Comparison of ENCODE assay signal across 16 mouse cellular contexts in genomic region chr19:34517197-34517596, GRCm38 (mm10). TPM values are rescaled to one million over a fixed set of nuclear protein-coding genes. Genes with fewer than 3 reads are reported as not detected.
DNase-seq lines count a peak whose midpoint lies in the region; ATAC-seq and TF ChIP-seq lines count a peak whose summit lies in the region.
"Had no signal": no experiment of that assay in that cellular context is flagged by ENCODE, and none has a peak within 500 bp of the region (broad histone marks: within the 10 kb centered on the region; RNA-seq: fewer than 3 reads in every experiment).

No protein-coding gene starts in this region.

- intact Hi-C loops in heart, adult 2 months (cut with DNase I), result no loop called here

- no peak overlapping the region for H3K9ac ChIP-seq in heart, adult 2 months (ENCODE audit: low read depth, low read length)
- H3K9ac ChIP-seq in lung, postnatal 0 days (replicated peaks; ENCODE audit: low read depth), result no peak overlapping the region
- H3K9ac ChIP-seq: embryonic facial prominence, embryonic 13.5 days; forebrain, postnatal 0 days; limb, embryonic 12.5 days; midbrain, embryonic 15.5 days had no signal

- peaks cover 33% of the 10 kb centered on the region for H3K36me3 ChIP-seq in heart, adult 2 months (ENCODE audit: control insufficient read depth, insufficient read depth, low read length)
- H3K36me3 ChIP-seq in heart, embryonic 10.5 days, result peaks cover 18% of the 10 kb centered on the region; the same call in 1 of the 2 replicates
- H3K36me3 ChIP-seq in lung, postnatal 0 days (ENCODE audit: insufficient read depth, low read length), result no peaks in the 10 kb centered on the region
- peaks cover 32% of the 10 kb centered on the region for H3K36me3 ChIP-seq in macrophage (ENCODE audit: inconsistent target)
- H3K36me3 ChIP-seq: midbrain, embryonic 15.5 days had no signal

- H3K4me2 ChIP-seq in lung, postnatal 0 days (replicated peaks; ENCODE audit: low read depth, low read length), result no peak overlapping the region
- H3K4me2 ChIP-seq: embryonic facial prominence, embryonic 13.5 days; limb, embryonic 12.5 days; midbrain, embryonic 15.5 days had no signal

- TF ChIP-seq EP300 in heart, adult 2 months (IDR thresholded peaks at IDR 0.05; ENCODE audit: insufficient read depth, low read depth, low read length), result no peak
- TF ChIP-seq EP300 in lung, postnatal 0 days (IDR thresholded peaks at IDR 0.05), result peak; percentile 28; the same call in 1 of the 2 replicates

- H3K79me2 ChIP-seq in heart, adult 2 months (replicated peaks; ENCODE audit: control insufficient read depth, insufficient read depth, low read length), result 0 out of 2 replicates have a peak, but pooled peaks cover 3% of the 10 kb centered on the region
- peaks cover 84% of the 10 kb centered on the region for H3K79me2 ChIP-seq in macrophage (ENCODE audit: inconsistent target)

- WGBS in heart, adult 2 months, result 58% methylated on average over 3 of the region's 3 CpGs
- 83% methylated on average over 3 of the region's 3 CpGs for WGBS in heart, embryonic 10.5 days
- WGBS in lung, postnatal 0 days, result 55% methylated on average over 3 of the region's 3 CpGs
- WGBS in macrophage (ENCODE audit: missing documents), result 51% methylated on average over 3 of the region's 3 CpGs

- peak in 1 of 2 experiments; percentile 21 for DNase-seq in heart, adult 2 months
- DNase-seq in heart, embryonic 10.5 days (ENCODE audit: low spot score), result no peak
- DNase-seq in lung, postnatal 0 days (ENCODE audit: low spot score), result peak; percentile 79
- no peak for DNase-seq in lung, postnatal 14 days
- DNase-seq in fat pad, adult 2 months (ENCODE audit: extremely low read depth, low read depth, low spot score), result peak; percentile 18
- DNase-seq in ovary, postnatal 14 days (ENCODE audit: low spot score), result no peak
- no peak for DNase-seq in thymus, postnatal 25 days
- DNase-seq: cerebellum, adult 8-10 months; forebrain, postnatal 0 days; kidney, postnatal 14 days had no signal

- H3K27ac ChIP-seq in heart, adult 2 months, result peak overlapping the region; percentile 37
- no peak overlapping the region for H3K27ac ChIP-seq in heart, embryonic 10.5 days
- no peak overlapping the region for H3K27ac ChIP-seq in lung, postnatal 0 days (ENCODE audit: low read length)
- H3K27ac ChIP-seq in macrophage, result peak overlapping the region; percentile 100
- H3K27ac ChIP-seq: embryonic facial prominence, embryonic 13.5 days; limb, embryonic 12.5 days; midbrain, embryonic 15.5 days had no signal

- no peak overlapping the region for H3K4me3 ChIP-seq in heart, adult 2 months
- no peak overlapping the region for H3K4me3 ChIP-seq in heart, embryonic 10.5 days
- H3K4me3 ChIP-seq in lung, postnatal 0 days (ENCODE audit: low read depth, low read length), result no peak overlapping the region
- H3K4me3 ChIP-seq in macrophage (ENCODE audit: inconsistent target), result no peak overlapping the region
- H3K4me3 ChIP-seq: embryonic facial prominence, embryonic 13.5 days; limb, embryonic 12.5 days; midbrain, embryonic 15.5 days had no signal

- no peak for TF ChIP-seq CTCF in heart, adult 2 months (IDR thresholded peaks at IDR 0.05)
- TF ChIP-seq CTCF in lung, postnatal 0 days (IDR thresholded peaks at IDR 0.05), result no peak

- ATAC-seq in lung, postnatal 0 days, result peak; percentile 88
- ATAC-seq: activated CD4-positive, CD25-positive, alpha-beta regulatory T cell, adult 4 months; forebrain, postnatal 0 days; midbrain, embryonic 15.5 days had no signal

- no peak for TF ChIP-seq POLR2A in heart, adult 2 months (IDR thresholded peaks at IDR 0.05; ENCODE audit: insufficient read depth, low read depth, low read length)

- H3K27me3 ChIP-seq in heart, adult 2 months (ENCODE audit: control insufficient read depth, insufficient read depth, low read length), result no peaks in the 10 kb centered on the region
- H3K27me3 ChIP-seq in heart, embryonic 10.5 days (ENCODE audit: insufficient read depth, poor library complexity, severe bottlenecking), result no peaks in the 10 kb centered on the region
- H3K27me3 ChIP-seq in lung, postnatal 0 days (replicated peaks; ENCODE audit: insufficient read depth, low read length), result no peaks in the 10 kb centered on the region
- H3K27me3 ChIP-seq: embryonic facial prominence, embryonic 13.5 days; limb, embryonic 12.5 days; midbrain, embryonic 15.5 days had no signal

- H3K9me3 ChIP-seq in heart, embryonic 10.5 days, result no peaks in the 10 kb centered on the region
- no peaks in the 10 kb centered on the region for H3K9me3 ChIP-seq in lung, postnatal 0 days (ENCODE audit: low read length)
- H3K9me3 ChIP-seq: embryonic facial prominence, embryonic 13.5 days; limb, embryonic 12.5 days; midbrain, embryonic 15.5 days had no signal

- H3K4me1 ChIP-seq in heart, adult 2 months (ENCODE audit: control insufficient read depth, insufficient read depth, low read length), result peaks cover 19% of the 10 kb centered on the region
- H3K4me1 ChIP-seq in heart, embryonic 10.5 days, result no peaks in the 10 kb centered on the region
- no peaks in the 10 kb centered on the region for H3K4me1 ChIP-seq in lung, postnatal 0 days (ENCODE audit: insufficient read depth, low read depth, low read length)
- H3K4me1 ChIP-seq: embryonic facial prominence, embryonic 13.5 days; limb, embryonic 12.5 days; midbrain, embryonic 15.5 days had no signal

RNA-seq across cellular contexts. Expression of gene Lipa, which starts 10.1 kb away (rescaled TPM):
- 10 to 100 TPM; 24.9 to 25.1 TPM for total RNA-seq in heart, adult 2 months (2021)
- 18.8 and 30.9 TPM in 2 replicates for polyA plus RNA-seq in heart, adult 2 months (2012; rRNA removed)
- 32.3 and 39.3 TPM in 2 replicates for polyA plus RNA-seq in heart, embryonic 10.5 days (2016; fragmentation: Nextera tagmentation; extraction: Ambion mirVana)
- polyA plus RNA-seq in lung, postnatal 0 days (2015; fragmentation: Nextera tagmentation; extraction: Ambion mirVana), result 46.4 and 54.9 TPM in 2 replicates
- total RNA-seq in macrophage (2018; cell fraction: chromatin; rRNA removed), result 100 to 1,000 TPM in 15 of 26 experiments, 10 to 100 TPM in 11; 33.8 to 485 (median 111) TPM
- total RNA-seq in macrophage (2018; cell fraction: cytosol; rRNA removed), result 1,000 to 10,000 TPM in 4 of 26 experiments, 100 to 1,000 TPM in 22; 457 to 1,368 (median 726) TPM
- total RNA-seq in macrophage (2018; cell fraction: nucleus; rRNA removed), result 1,000 to 10,000 TPM in 3 of 26 experiments, 100 to 1,000 TPM in 23; 198 to 1,229 (median 648) TPM
- 951 to 1,428 TPM (median 1,047 TPM) in 3 replicates for polyA plus RNA-seq in macrophage (2018)

RNA-seq across cellular contexts. Expression of gene Ifit2, which starts 33.3 kb away (rescaled TPM):
- 1 to 10 TPM; 3.4 to 4.2 TPM for total RNA-seq in heart, adult 2 months (2021)
- polyA plus RNA-seq in heart, adult 2 months (2012; rRNA removed), result 1.8 and 5.3 TPM in 2 replicates
- 4.7 and 5.3 TPM in 2 replicates for polyA plus RNA-seq in heart, embryonic 10.5 days (2016; fragmentation: Nextera tagmentation; extraction: Ambion mirVana)
- polyA plus RNA-seq in lung, postnatal 0 days (2015; fragmentation: Nextera tagmentation; extraction: Ambion mirVana), result 9.1 and 10.7 TPM in 2 replicates
- total RNA-seq in macrophage (2018; cell fraction: chromatin; rRNA removed), result 1,000 to 10,000 TPM in 6 of 26 experiments, 100 to 1,000 TPM in 12, 10 to 100 TPM in 8; 30.4 to 2,097 (median 579) TPM
- total RNA-seq in macrophage (2018; cell fraction: cytosol; rRNA removed), result 1,000 to 10,000 TPM in 14 of 26 experiments, 100 to 1,000 TPM in 12; 225 to 3,895 (median 1,756) TPM
- 1,000 to 10,000 TPM in 16 of 26 experiments, 100 to 1,000 TPM in 9, 10 to 100 TPM in 1; 77.5 to 3,890 (median 2,245) TPM for total RNA-seq in macrophage (2018; cell fraction: nucleus; rRNA removed)
- polyA plus RNA-seq in macrophage (2018), result 92.3 to 757 TPM (median 307 TPM) in 3 replicates

RNA-seq across cellular contexts. Expression of gene Ch25h, which starts 42.2 kb away (rescaled TPM):
- under 1 TPM; 0.16 to 0.34 TPM for total RNA-seq in heart, adult 2 months (2021)
- polyA plus RNA-seq in heart, adult 2 months (2012; rRNA removed), result 2.4 and 3.2 TPM in 2 replicates
- 2.5 and 3.0 TPM in 2 replicates for polyA plus RNA-seq in heart, embryonic 10.5 days (2016; fragmentation: Nextera tagmentation; extraction: Ambion mirVana)
- 1.2 and 1.7 TPM in 2 replicates for polyA plus RNA-seq in lung, postnatal 0 days (2015; fragmentation: Nextera tagmentation; extraction: Ambion mirVana)
- 1 to 10 TPM in 8 of 26 experiments, under 1 TPM in 6, not detected in 12; 0.45 to 4.8 (median 1.3) TPM for total RNA-seq in macrophage (2018; cell fraction: chromatin; rRNA removed)
- total RNA-seq in macrophage (2018; cell fraction: cytosol; rRNA removed), result 1 to 10 TPM in 11 of 26 experiments, under 1 TPM in 15; 0.13 to 9.9 (median 0.72) TPM
- total RNA-seq in macrophage (2018; cell fraction: nucleus; rRNA removed), result 10 to 100 TPM in 8 of 26 experiments, 1 to 10 TPM in 13, under 1 TPM in 4, not detected in 1; 0.64 to 16.9 (median 5.9) TPM
- polyA plus RNA-seq in macrophage (2018), result 1.2 to 3.1 TPM in 2 of 3 replicates, not detected in the other
- total RNA-seq: gastrocnemius, adult 8-10 months had no signal
- polyA plus RNA-seq: activated CD4-positive, CD25-positive, alpha-beta regulatory T cell, adult 4 months had no signal

Comparison
In these comparisons a context has a peak if more than half of its experiments do, and no peak if none do; other contexts are left out.
1. DNase-seq: peak in lung, postnatal 0 days (single experiment) and fat pad, adult 2 months (single experiment); none in heart, embryonic 10.5 days (single experiment), lung, postnatal 14 days (single experiment), ovary, postnatal 14 days (single experiment) and thymus, postnatal 25 days (single experiment).
2. H3K27ac ChIP-seq: peak in heart, adult 2 months (single experiment) and macrophage (single experiment); none in heart, embryonic 10.5 days (single experiment) and lung, postnatal 0 days (single experiment).
3. RNA of gene Lipa, which starts 10.1 kb away (polyA plus RNA-seq): 951 to 1,428 TPM in macrophage; 46.4 to 54.9 TPM in lung, postnatal 0 days, 32.3 to 39.3 TPM in heart, embryonic 10.5 days and 18.8 to 30.9 TPM in heart, adult 2 months; every median in the first group is over 10 times any median in the second.